Mouse (Mus musculus) liver, embryonic 14.5 days (tissue): Measurements from ENCODE around the gene Mxd3. TPM values are rescaled to one million over a fixed set of nuclear protein-coding genes. Genes with fewer than 3 reads are reported as not detected.

Source experiments
- ATAC-seq: fragments of 200-750 bp; cut with Nextera tagmentation; 2 replicates; pipeline ENCODE4 v1.8.0; 2017; ENCODE audit warnings: moderate number of reproducible peaks, mild to moderate bottlenecking, moderate library complexity; ENCODE audit not compliant: insufficient read depth
- DNase-seq, 3 experiments: peaks; one replicate each; pipeline ENCODE4 v3.0.0-alpha.2; 2012 to 2013; ENCODE audit warnings: low read depth in 3 of 3, low spot score in 3 of 3
- H3K27ac ChIP-seq: fragments of 300-500 bp; sonication (generic); 2 replicates; pipeline ENCODE4 v1.5.1; 2014; ENCODE audit warnings: moderate library complexity, mild to moderate bottlenecking, control low read depth, inconsistent platforms
- H3K27me3 ChIP-seq: fragments of 300-500 bp; sonication (generic); 2 replicates; pipeline ENCODE4 v1.6.1; 2014; ENCODE audit warnings: mild to moderate bottlenecking, low read length, moderate library complexity; ENCODE audit not compliant: control insufficient read depth, insufficient read depth
- H3K36me3 ChIP-seq: fragments of 300-500 bp; sonication (generic); replicated peaks from 2 replicates; pipeline ENCODE4 v1.6.1; 2014; ENCODE audit warnings: low read depth; ENCODE audit not compliant: control insufficient read depth, insufficient read depth
- H3K4me1 ChIP-seq, 2 experiments: fragments of 200-500 bp in 1 of 2; fragments of 300-500 bp in 1 of 2; sonication (generic) in 1 of 2; replicated peaks; 2 replicates each; pipeline ENCODE4 v1.6.1; 2012 to 2014; ENCODE audit warnings: antibody characterized with exemption in 1 of 2, inconsistent platforms in 1 of 2, low read length in 1 of 2; ENCODE audit not compliant: control insufficient read depth in 2 of 2, insufficient read depth in 2 of 2
- H3K4me2 ChIP-seq: fragments of 300-500 bp; sonication (generic); 2 replicates; pipeline ENCODE4 v1.6.1; 2014; ENCODE audit warnings: low read depth, mild to moderate bottlenecking, control low read depth, moderate library complexity
- H3K4me3 ChIP-seq, 2 experiments: fragments of 200-500 bp in 1 of 2; fragments of 300-500 bp in 1 of 2; sonication (generic) in 1 of 2; 2 replicates each; pipeline ENCODE4 v1.5.1; 2012 to 2014; ENCODE audit warnings: low read depth in 2 of 2, low read length in 2 of 2, mild to moderate bottlenecking in 2 of 2, control low read depth in 1 of 2, inconsistent platforms in 1 of 2, moderate library complexity in 1 of 2; ENCODE audit not compliant: insufficient read depth in 1 of 2
- H3K9ac ChIP-seq: fragments of 300-500 bp; sonication (generic); replicated peaks from 2 replicates; pipeline ENCODE4 v1.6.1; 2014; ENCODE audit warnings: mild to moderate bottlenecking, control low read depth, moderate library complexity
- H3K9me3 ChIP-seq: fragments of 300-500 bp; sonication (generic); 2 replicates; pipeline ENCODE4 v1.6.1; 2016; ENCODE audit warnings: low read length, mixed read lengths; ENCODE audit not compliant: control insufficient read depth
- CTCF ChIP-seq: IDR thresholded peaks from 2 replicates; pipeline ENCODE4 v1.5.1; 2016; ENCODE audit warnings: antibody characterized with exemption, low read depth, control low read depth
- EP300 ChIP-seq: IDR thresholded peaks from 2 replicates; pipeline ENCODE4 v1.6.1; 2016; ENCODE audit warnings: antibody characterized with exemption, low read depth
- WGBS: fragments of 180-500 bp; shearing (Covaris S2); extraction: QIAGEN DNeasy Blood & Tissue Kit; methylation state at CpG from one replicate; pipeline ENCODE4 v1.1.7; 2014; ENCODE audit not compliant: insufficient replicate concordance; 5-methylcytosine and 5-hydroxymethylcytosine counted together
- polyA plus RNA-seq, 2 experiments: library from polyadenylated mRNA; depleted of rRNA in 1 of 2; stranded (reverse) in 1 of 2; unstranded in 1 of 2; fragments of >200 nt; fragmentation: Nextera tagmentation in 1 of 2; extraction: Ambion mirVana in 1 of 2; gene quantifications; 2 replicates each; pipeline versions ENCODE4 v1.2.1 to v1.2.3; 2012 to 2014

Mxd3 gene
- polyA plus RNA-seq, 2 experiments, result 26.3 to 32.6 TPM

DNA sequence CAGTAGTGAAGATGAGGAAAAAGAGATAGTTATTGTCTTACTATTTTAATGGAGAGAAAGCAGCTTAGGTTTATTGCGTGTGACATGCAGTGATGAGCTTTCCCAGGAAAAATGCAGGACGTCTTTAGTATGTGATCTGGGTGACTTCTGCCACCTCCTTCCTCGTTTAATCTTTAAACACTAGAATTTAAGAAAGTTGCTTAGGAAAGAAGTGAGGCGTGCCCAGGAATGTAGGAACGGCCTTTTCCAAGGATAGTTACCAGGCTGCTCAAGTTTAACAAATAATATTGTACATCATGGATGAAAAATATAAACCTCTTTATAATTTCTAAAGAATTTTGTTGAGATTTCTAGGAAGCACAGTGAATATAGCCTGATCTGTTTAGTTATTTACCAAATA, 28.7 kb downstream of the Mxd3 start:
- no peaks in the 10 kb centered on the region for H3K27me3 ChIP-seq
- no peak overlapping the region for H3K27ac ChIP-seq
- H3K9me3 ChIP-seq, result no peaks in the 10 kb centered on the region
- no peaks in the 10 kb centered on the region for H3K4me1 ChIP-seq
- WGBS, result 73% methylated on average over 5 of the region's 5 CpGs
- H3K9ac ChIP-seq, result no peak overlapping the region
- H3K4me2 ChIP-seq, result no peak overlapping the region
- no peak overlapping the region for H3K4me3 ChIP-seq
- peaks cover 64% of the 10 kb centered on the region for H3K36me3 ChIP-seq
- TF ChIP-seq CTCF (no peak), EP300 (no peak)
- DNase-seq (no peak), ATAC-seq (no peak)

- ATAC-seq, result no peak
Measured at GRCm38 (mm10) chr13:55296760-55297159, 32.9 kb downstream of the Mxd3 start.

GRCm38 (mm10) chr13:55288854-55289253, 40.8 kb downstream of the Mxd3 start:
- Histone ChIP-seq H3K36me3 (peaks cover 45% of the 10 kb centered on the region), H3K4me2 (no peak overlapping the region), H3K9ac (no peak overlapping the region), H3K27ac (no peak overlapping the region), H3K27me3 (no peaks in the 10 kb centered on the region), H3K9me3 (no peaks in the 10 kb centered on the region), H3K4me1 (no peaks in the 10 kb centered on the region), H3K4me3 (no peak overlapping the region)
- 77% methylated on average over 3 of the region's 3 CpGs for WGBS
- no peak for ATAC-seq
- no peak for DNase-seq
- no peak for TF ChIP-seq EP300
- no peak for TF ChIP-seq CTCF

More at GRCm38 (mm10) chr13:55296760-55297159, 32.9 kb downstream of the Mxd3 start:
- TF ChIP-seq CTCF, result no peak
- TF ChIP-seq EP300, result no peak
- no peaks in the 10 kb centered on the region for H3K9me3 ChIP-seq
- no peak overlapping the region for H3K27ac ChIP-seq
- H3K4me2 ChIP-seq, result no peak overlapping the region
- no peaks in the 10 kb centered on the region for H3K27me3 ChIP-seq
- H3K4me3 ChIP-seq, result no peak overlapping the region
- WGBS, result 92% methylated on average over 1 of the region's 1 CpGs
- no peaks in the 10 kb centered on the region for H3K4me1 ChIP-seq
- H3K36me3 ChIP-seq, result peaks cover 54% of the 10 kb centered on the region
- no peak overlapping the region for H3K9ac ChIP-seq
- no peak for DNase-seq

GRCm38 (mm10) chr13:55277646-55278045, 52.0 kb downstream of the Mxd3 start:
- 67% methylated on average over 5 of the region's 5 CpGs for WGBS

GRCm38 (mm10) chr13:55277203-55277602, 52.4 kb downstream of the Mxd3 start:
- ATAC-seq, result no peak
- TF ChIP-seq EP300 (no peak), CTCF (no peak)
- Histone ChIP-seq H3K4me3 (no peak overlapping the region), H3K27me3 (no peaks in the 10 kb centered on the region), H3K36me3 (peaks cover 31% of the 10 kb centered on the region), H3K9ac (no peak overlapping the region), H3K9me3 (no peaks in the 10 kb centered on the region), H3K4me2 (no peak overlapping the region), H3K4me1 (no peaks in the 10 kb centered on the region), H3K27ac (no peak overlapping the region)
- no peak for DNase-seq
- 87% methylated on average over 5 of the region's 5 CpGs for WGBS

More at GRCm38 (mm10) chr13:55277646-55278045, 52.0 kb downstream of the Mxd3 start:
- no peak overlapping the region for H3K4me3 ChIP-seq
- H3K36me3 ChIP-seq, result peaks cover 30% of the 10 kb centered on the region
- no peak for DNase-seq
- H3K4me1 ChIP-seq, result no peaks in the 10 kb centered on the region
- no peak overlapping the region for H3K27ac ChIP-seq
- no peak overlapping the region for H3K4me2 ChIP-seq
- no peak overlapping the region for H3K9ac ChIP-seq
- ATAC-seq, result no peak
- no peaks in the 10 kb centered on the region for H3K27me3 ChIP-seq
- TF ChIP-seq CTCF (no peak), EP300 (no peak)
- no peaks in the 10 kb centered on the region for H3K9me3 ChIP-seq

Other genes with a start within 250 kb of the Mxd3 start
- 6.0 and 12.5 TPM in 2 replicates for gene Uimc1, start 229.5 kb downstream of the Mxd3 start, polyA plus RNA-seq (2012; rRNA removed)
- 16.0 and 16.6 TPM in 2 replicates for gene Uimc1, start 229.5 kb downstream of the Mxd3 start, polyA plus RNA-seq (2014; fragmentation: Nextera tagmentation; extraction: Ambion mirVana)
- gene Zfp346, start 224.5 kb downstream of the Mxd3 start, polyA plus RNA-seq (2012; rRNA removed), result 9.4 and 11.4 TPM in 2 replicates
- gene Zfp346, start 224.5 kb downstream of the Mxd3 start, polyA plus RNA-seq (2014; fragmentation: Nextera tagmentation; extraction: Ambion mirVana), result 5.6 and 6.1 TPM in 2 replicates
- gene Gm17617, start 196.3 kb downstream of the Mxd3 start, polyA plus RNA-seq (2012; rRNA removed), result not detected in 2 replicates
- not detected in 2 replicates for gene Gm17617, start 196.3 kb downstream of the Mxd3 start, polyA plus RNA-seq (2014; fragmentation: Nextera tagmentation; extraction: Ambion mirVana)
- gene Fgfr4, start 177.2 kb downstream of the Mxd3 start, polyA plus RNA-seq (2012; rRNA removed), result 3.9 and 4.7 TPM in 2 replicates
- gene Fgfr4, start 177.2 kb downstream of the Mxd3 start, polyA plus RNA-seq (2014; fragmentation: Nextera tagmentation; extraction: Ambion mirVana), result 3.3 and 4.5 TPM in 2 replicates
- 7.0 and 8.0 TPM in 2 replicates for gene Nsd1, start 120.0 kb downstream of the Mxd3 start, polyA plus RNA-seq (2012; rRNA removed)
- gene Nsd1, start 120.0 kb downstream of the Mxd3 start, polyA plus RNA-seq (2014; fragmentation: Nextera tagmentation; extraction: Ambion mirVana), result 13.8 and 15.8 TPM in 2 replicates
- gene Prelid1, start 9.3 kb downstream of the Mxd3 start, polyA plus RNA-seq (2012; rRNA removed), result 129 and 130 TPM in 2 replicates
- 230 and 238 TPM in 2 replicates for gene Prelid1, start 9.3 kb downstream of the Mxd3 start, polyA plus RNA-seq (2014; fragmentation: Nextera tagmentation; extraction: Ambion mirVana)
- 42.3 and 47.1 TPM in 2 replicates for gene Rab24, start 7.9 kb downstream of the Mxd3 start, polyA plus RNA-seq (2012; rRNA removed)
- 43.9 and 50.7 TPM in 2 replicates for gene Rab24, start 7.9 kb downstream of the Mxd3 start, polyA plus RNA-seq (2014; fragmentation: Nextera tagmentation; extraction: Ambion mirVana)
- gene Lman2, start 33.0 kb upstream of the Mxd3 start, polyA plus RNA-seq (2012; rRNA removed), result 34.6 and 35.3 TPM in 2 replicates
- gene Lman2, start 33.0 kb upstream of the Mxd3 start, polyA plus RNA-seq (2014; fragmentation: Nextera tagmentation; extraction: Ambion mirVana), result 50.3 and 51.6 TPM in 2 replicates
- gene Rgs14, start 39.9 kb upstream of the Mxd3 start, polyA plus RNA-seq (2012; rRNA removed), result 1.4 and 1.6 TPM in 2 replicates
- 1.3 and 1.7 TPM in 2 replicates for gene Rgs14, start 39.9 kb upstream of the Mxd3 start, polyA plus RNA-seq (2014; fragmentation: Nextera tagmentation; extraction: Ambion mirVana)
- 0.01 TPM in 1 of 2 replicates, not detected in the other for gene Slc34a1, start 68.4 kb upstream of the Mxd3 start, polyA plus RNA-seq (2012; rRNA removed)
- not detected in 2 replicates for gene Slc34a1, start 68.4 kb upstream of the Mxd3 start, polyA plus RNA-seq (2014; fragmentation: Nextera tagmentation; extraction: Ambion mirVana)
- gene Pfn3, start 85.4 kb upstream of the Mxd3 start, polyA plus RNA-seq (2012; rRNA removed), result not detected in 2 replicates
- gene Pfn3, start 85.4 kb upstream of the Mxd3 start, polyA plus RNA-seq (2014; fragmentation: Nextera tagmentation; extraction: Ambion mirVana), result not detected in 2 replicates
- 53.4 and 68.7 TPM in 2 replicates for gene F12, start 97.0 kb upstream of the Mxd3 start, polyA plus RNA-seq (2012; rRNA removed)
- 72.0 and 82.0 TPM in 2 replicates for gene F12, start 97.0 kb upstream of the Mxd3 start, polyA plus RNA-seq (2014; fragmentation: Nextera tagmentation; extraction: Ambion mirVana)
- 21.0 and 26.1 TPM in 2 replicates for gene Grk6, start 115.2 kb upstream of the Mxd3 start, polyA plus RNA-seq (2012; rRNA removed)
- 22.6 and 25.7 TPM in 2 replicates for gene Grk6, start 115.2 kb upstream of the Mxd3 start, polyA plus RNA-seq (2014; fragmentation: Nextera tagmentation; extraction: Ambion mirVana)
- 0.32 and 0.62 TPM in 2 replicates for gene Prr7, start 134.4 kb upstream of the Mxd3 start, polyA plus RNA-seq (2012; rRNA removed)
- gene Prr7, start 134.4 kb upstream of the Mxd3 start, polyA plus RNA-seq (2014; fragmentation: Nextera tagmentation; extraction: Ambion mirVana), result 0.14 TPM in 1 of 2 replicates, not detected in the other
- 5.1 and 5.3 TPM in 2 replicates for gene Dbn1, start 158.3 kb upstream of the Mxd3 start, polyA plus RNA-seq (2012; rRNA removed)
- gene Dbn1, start 158.3 kb upstream of the Mxd3 start, polyA plus RNA-seq (2014; fragmentation: Nextera tagmentation; extraction: Ambion mirVana), result 3.7 and 4.1 TPM in 2 replicates
- gene Pdlim7, start 183.9 kb upstream of the Mxd3 start, polyA plus RNA-seq (2012; rRNA removed), result 11.5 and 13.7 TPM in 2 replicates
- 15.3 and 18.6 TPM in 2 replicates for gene Pdlim7, start 183.9 kb upstream of the Mxd3 start, polyA plus RNA-seq (2014; fragmentation: Nextera tagmentation; extraction: Ambion mirVana)
- 4.7 and 4.8 TPM in 2 replicates for gene Dok3, start 199.5 kb upstream of the Mxd3 start, polyA plus RNA-seq (2012; rRNA removed)
- 2.9 and 3.0 TPM in 2 replicates for gene Dok3, start 199.5 kb upstream of the Mxd3 start, polyA plus RNA-seq (2014; fragmentation: Nextera tagmentation; extraction: Ambion mirVana)
- 18.9 and 29.4 TPM in 2 replicates for gene Ddx41, start 206.8 kb upstream of the Mxd3 start, polyA plus RNA-seq (2012; rRNA removed)
- 23.6 and 27.0 TPM in 2 replicates for gene Ddx41, start 206.8 kb upstream of the Mxd3 start, polyA plus RNA-seq (2014; fragmentation: Nextera tagmentation; extraction: Ambion mirVana)
- 18.3 and 20.9 TPM in 2 replicates for gene Fam193b, start 241.3 kb upstream of the Mxd3 start, polyA plus RNA-seq (2012; rRNA removed)
- gene Fam193b, start 241.3 kb upstream of the Mxd3 start, polyA plus RNA-seq (2014; fragmentation: Nextera tagmentation; extraction: Ambion mirVana), result 4.0 and 5.0 TPM in 2 replicates
- 36.9 and 58.3 TPM in 2 replicates for gene Tmed9, start 243.9 kb upstream of the Mxd3 start, polyA plus RNA-seq (2012; rRNA removed)
- gene Tmed9, start 243.9 kb upstream of the Mxd3 start, polyA plus RNA-seq (2014; fragmentation: Nextera tagmentation; extraction: Ambion mirVana), result 19.5 and 20.7 TPM in 2 replicates